Mouse (Mus musculus) ES-Bruce4 (cell line): ENCODE results near the gene Pla2g2d.

ENCODE experiments used
- CTCF ChIP-seq: IDR thresholded peaks from one replicate; pipeline ENCODE4 v1.8.1; 2011; ENCODE audit warnings: low read depth, low read length
- EP300 ChIP-seq: IDR thresholded peaks from 2 replicates; pipeline ENCODE4 v1.6.1; 2011; ENCODE audit warnings: low read depth, low read length; ENCODE audit not compliant: insufficient read depth
- POLR2A ChIP-seq: IDR thresholded peaks from one replicate; pipeline ENCODE4 v1.8.1; 2011; ENCODE audit warnings: low read length; ENCODE audit not compliant: insufficient read depth

GRCm38 (mm10) chr4:138782098-138782497 lies 6.6 kb downstream of the Pla2g2d start:
- TF ChIP-seq EP300 (no peak), CTCF (no peak), POLR2A (no peak)
